8 mouse cellular contexts compared by ENCODE assay signal in the genomic region with DNA sequence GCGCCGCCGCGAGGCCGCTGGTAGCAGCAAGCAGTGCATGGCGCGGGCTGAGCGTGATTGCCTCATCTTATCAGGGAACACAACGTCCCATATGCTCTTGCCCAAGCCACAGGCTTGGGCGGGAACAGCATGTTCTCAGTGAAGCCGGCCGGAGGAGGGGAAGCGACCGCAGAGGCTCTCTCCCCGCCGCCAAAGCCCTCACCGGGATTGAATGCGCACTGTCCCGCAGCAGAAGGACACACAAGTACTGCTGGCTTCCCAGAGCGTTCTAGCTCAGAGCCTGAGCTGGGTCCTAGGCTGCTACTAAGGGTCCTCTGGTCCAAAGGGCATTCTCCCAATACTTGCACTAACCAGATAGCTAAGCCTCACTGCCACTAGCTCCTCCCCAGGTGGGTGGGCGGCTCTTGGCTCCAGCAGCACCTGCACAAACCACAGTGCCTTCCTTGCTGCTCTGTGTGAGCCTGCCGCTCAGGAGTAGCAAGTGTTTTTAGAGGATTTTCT. TPM values are rescaled to one million over a fixed set of nuclear protein-coding genes. Genes with fewer than 3 reads are reported as not detected.
DNase-seq lines count a peak whose midpoint lies in the region; ATAC-seq and TF ChIP-seq lines count a peak whose summit lies in the region.

No protein-coding gene starts in this region.

- under 1% methylated on average over 18 of the region's 22 CpGs for WGBS in embryonic facial prominence, embryonic 14.5 days
- 2% methylated on average over 22 of the region's 22 CpGs for WGBS in kidney, adult 2 months
- WGBS in limb, embryonic 12.5 days = 1% methylated on average over 22 of the region's 22 CpGs
- WGBS in midbrain, embryonic 14.5 days = 3% methylated on average over 22 of the region's 22 CpGs

- H3K27me3 ChIP-seq in embryonic facial prominence, embryonic 14.5 days (replicated peaks; ENCODE audit: control insufficient read depth, insufficient read depth, low read length) = no peaks in the 10 kb centered on the region
- no peaks in the 10 kb centered on the region for H3K27me3 ChIP-seq in kidney, adult 2 months (replicated peaks; ENCODE audit: control insufficient read depth, insufficient read depth, low read length)
- peaks cover 10% of the 10 kb centered on the region for H3K27me3 ChIP-seq in limb, embryonic 12.5 days
- no peaks in the 10 kb centered on the region for H3K27me3 ChIP-seq in midbrain, embryonic 14.5 days (ENCODE audit: control insufficient read depth, insufficient read depth, low read length)

- peak overlapping the region; percentile 70 for H3K4me2 ChIP-seq in embryonic facial prominence, embryonic 14.5 days (ENCODE audit: low read depth, low read length)
- peak overlapping the region; percentile 61 for H3K4me2 ChIP-seq in limb, embryonic 12.5 days
- H3K4me2 ChIP-seq in midbrain, embryonic 14.5 days (ENCODE audit: low read length) = peak overlapping the region; percentile 65

- peak overlapping the region; percentile 50 for H3K9ac ChIP-seq in embryonic facial prominence, embryonic 14.5 days (ENCODE audit: low read depth, low read length)
- peak overlapping the region; percentile 40 for H3K9ac ChIP-seq in limb, embryonic 12.5 days (replicated peaks)
- H3K9ac ChIP-seq in midbrain, embryonic 14.5 days (replicated peaks; ENCODE audit: low read length) = peak overlapping the region; percentile 60

- peaks cover 15% of the 10 kb centered on the region for H3K4me1 ChIP-seq in embryonic facial prominence, embryonic 14.5 days (ENCODE audit: control insufficient read depth, insufficient read depth, low read length)
- H3K4me1 ChIP-seq in kidney, adult 2 months (ENCODE audit: control insufficient read depth, insufficient read depth, low read length) = peaks cover 41% of the 10 kb centered on the region
- H3K4me1 ChIP-seq in limb, embryonic 12.5 days (replicated peaks) = peaks cover 26% of the 10 kb centered on the region
- H3K4me1 ChIP-seq in midbrain, embryonic 14.5 days (ENCODE audit: control insufficient read depth, insufficient read depth, low read length) = peaks cover 32% of the 10 kb centered on the region

- ATAC-seq in embryonic facial prominence, embryonic 14.5 days (ENCODE audit: low read depth) = peak; percentile 92
- peak; percentile 70; the same call in 1 of the 2 replicates for ATAC-seq in limb, embryonic 12.5 days (ENCODE audit: insufficient number of reproducible peaks, insufficient read depth, low FRiP score, low TSS enrichment, low read depth)
- ATAC-seq in midbrain, embryonic 14.5 days (ENCODE audit: low FRiP score, low TSS enrichment) = peak; percentile 74

- peak; percentile 52 for DNase-seq in 3T3-L1 (ENCODE audit: low read depth, low spot score)
- peak; percentile 61 to 78 for DNase-seq in adrenal gland, postnatal 4 days (ENCODE audit: low spot score in 2 of 2)
- peak; percentile 92 for DNase-seq in embryonic facial prominence, embryonic 14.5 days (ENCODE audit: low spot score)
- DNase-seq in heart, adult 18-20 months = peak; percentile 94 to 98
- DNase-seq in kidney, adult 2 months = peak; percentile 96
- DNase-seq in midbrain, embryonic 14.5 days = peak; percentile 86
- peak; percentile 56 for DNase-seq in spleen, adult 12 weeks (ENCODE audit: low spot score)

- no peaks in the 10 kb centered on the region for H3K36me3 ChIP-seq in embryonic facial prominence, embryonic 14.5 days (ENCODE audit: control insufficient read depth, insufficient read depth, low read length)
- H3K36me3 ChIP-seq in kidney, adult 2 months (ENCODE audit: control insufficient read depth, insufficient read depth, low read length) = no peaks in the 10 kb centered on the region
- no peaks in the 10 kb centered on the region for H3K36me3 ChIP-seq in limb, embryonic 12.5 days
- H3K36me3 ChIP-seq in midbrain, embryonic 14.5 days (ENCODE audit: control insufficient read depth, insufficient read depth, low read length) = no peaks in the 10 kb centered on the region

- H3K4me3 ChIP-seq in embryonic facial prominence, embryonic 14.5 days (ENCODE audit: low read depth, low read length) = peak overlapping the region; percentile 28
- peak overlapping the region; percentile 24 for H3K4me3 ChIP-seq in kidney, adult 2 months (ENCODE audit: insufficient read depth, low read depth, low read length)
- peak overlapping the region; percentile 31 for H3K4me3 ChIP-seq in limb, embryonic 12.5 days (replicated peaks)
- H3K4me3 ChIP-seq in midbrain, embryonic 14.5 days (replicated peaks; ENCODE audit: low read depth, low read length) = peak overlapping the region; percentile 28

- TF ChIP-seq POLR2A in kidney, adult 2 months (IDR thresholded peaks at IDR 0.05; ENCODE audit: low read depth, low read length) = peak; percentile 71

- H3K27ac ChIP-seq in embryonic facial prominence, embryonic 14.5 days (replicated peaks; ENCODE audit: low read depth, low read length) = no peak overlapping the region; the same call in 1 of the 2 replicates
- H3K27ac ChIP-seq in kidney, adult 2 months (ENCODE audit: insufficient read depth, low read depth, low read length) = peak overlapping the region; percentile 95
- no peak overlapping the region for H3K27ac ChIP-seq in limb, embryonic 12.5 days
- 0 out of 2 replicates have a peak overlapping the region, but pooled peaks have one; percentile 37 for H3K27ac ChIP-seq in midbrain, embryonic 14.5 days (replicated peaks; ENCODE audit: low read depth, low read length)

- peak; percentile 52 for TF ChIP-seq CTCF in kidney, adult 2 months (conservative IDR thresholded peaks at IDR 0.05; ENCODE audit: insufficient read depth, insufficient read length, low read depth, low read length)

- no peaks in the 10 kb centered on the region for H3K9me3 ChIP-seq in embryonic facial prominence, embryonic 14.5 days (ENCODE audit: control insufficient read depth, low read length)
- H3K9me3 ChIP-seq in limb, embryonic 12.5 days = no peaks in the 10 kb centered on the region
- no peaks in the 10 kb centered on the region for H3K9me3 ChIP-seq in midbrain, embryonic 14.5 days (ENCODE audit: control insufficient read depth, low read length)

RNA-seq across cellular contexts. Expression of gene E030018B13Rik, which starts 19.6 kb away (rescaled TPM):
- not detected for total RNA-seq in adrenal gland, postnatal 4 days (2021)
- polyA plus RNA-seq in embryonic facial prominence, embryonic 14.5 days (2014; fragmentation: Nextera tagmentation; extraction: Ambion mirVana) = not detected in 2 replicates
- total RNA-seq in heart, adult 18-20 months (2021) = not detected
- polyA plus RNA-seq in kidney, adult 2 months (2012; rRNA removed) = not detected in 2 replicates
- not detected in 2 replicates for polyA plus RNA-seq in limb, embryonic 12.5 days (2016; fragmentation: Nextera tagmentation; extraction: Ambion mirVana)
- polyA plus RNA-seq in midbrain, embryonic 14.5 days (2014; fragmentation: Nextera tagmentation; extraction: Ambion mirVana) = not detected in 2 replicates

RNA-seq across cellular contexts. Expression of gene Klf13, which starts 41.7 kb away (rescaled TPM):
- 10 to 100 TPM; 70.9 to 77.5 TPM for total RNA-seq in adrenal gland, postnatal 4 days (2021)
- polyA plus RNA-seq in embryonic facial prominence, embryonic 14.5 days (2014; fragmentation: Nextera tagmentation; extraction: Ambion mirVana) = 27.6 and 30.1 TPM in 2 replicates
- 10 to 100 TPM; 42.9 to 59.3 TPM for total RNA-seq in heart, adult 18-20 months (2021)
- polyA plus RNA-seq in kidney, adult 2 months (2012; rRNA removed) = 30.6 and 31.2 TPM in 2 replicates
- 16.9 and 17.0 TPM in 2 replicates for polyA plus RNA-seq in limb, embryonic 12.5 days (2016; fragmentation: Nextera tagmentation; extraction: Ambion mirVana)
- 20.5 and 24.9 TPM in 2 replicates for polyA plus RNA-seq in midbrain, embryonic 14.5 days (2014; fragmentation: Nextera tagmentation; extraction: Ambion mirVana)

Comparison
In these comparisons a context has a peak if more than half of its experiments do, and no peak if none do; other contexts are left out.
1. H3K27ac ChIP-seq: peak in kidney, adult 2 months (single experiment) and midbrain, embryonic 14.5 days (single experiment); none in embryonic facial prominence, embryonic 14.5 days (single experiment) and limb, embryonic 12.5 days (single experiment).
2. Peak in every context shown above with its lines, with median percentiles within 50 percentile points of each other: DNase-seq, ATAC-seq, H3K4me2 ChIP-seq, H3K4me3 ChIP-seq and H3K9ac ChIP-seq.